Mouse (Mus musculus) forebrain, embryonic 10.5 days (tissue): Measurements from ENCODE around the gene Prpf6. TPM values are rescaled to one million over a fixed set of nuclear protein-coding genes. Genes with fewer than 3 reads are reported as not detected.

Source experiments
- DNase-seq: peaks from one replicate; pipeline ENCODE4 v3.0.0-alpha.2; 2017; ENCODE audit warnings: low spot score; ENCODE audit errors: extremely low spot score
- H3K27ac ChIP-seq: fragments of 300-500 bp; sonication (generic); 2 replicates; pipeline ENCODE4 v1.5.1; 2016; ENCODE audit warnings: mild to moderate bottlenecking
- H3K27me3 ChIP-seq: fragments of 300-500 bp; sonication (generic); 2 replicates; pipeline ENCODE4 v1.6.1; 2016; ENCODE audit warnings: mild to moderate bottlenecking; ENCODE audit not compliant: poor library complexity, severe bottlenecking
- H3K36me3 ChIP-seq: fragments of 300-500 bp; sonication (generic); replicated peaks from 2 replicates; pipeline ENCODE4 v1.6.1; 2016; ENCODE audit warnings: mild to moderate bottlenecking, moderate library complexity
- H3K4me1 ChIP-seq: fragments of 300-500 bp; sonication (generic); 2 replicates; pipeline ENCODE4 v1.6.1; 2016
- H3K4me3 ChIP-seq: fragments of 300-500 bp; sonication (generic); 2 replicates; pipeline ENCODE4 v1.5.1; 2016; ENCODE audit warnings: mild to moderate bottlenecking, moderate library complexity
- H3K9me3 ChIP-seq: fragments of 300-500 bp; sonication (generic); 2 replicates; pipeline ENCODE4 v1.6.1; 2016; ENCODE audit warnings: mild to moderate bottlenecking, moderate library complexity
- WGBS: fragments of 180-500 bp; shearing (Covaris S2); methylation state at CpG from one replicate; pipeline ENCODE4 v1.1.7; 2016; 5-methylcytosine and 5-hydroxymethylcytosine counted together
- microRNA-seq: library from miRNA; unstranded; fragments of <30 nt; microRNA quantifications from one replicate; pipeline ENCODE4, GENCODE M21; 2017
- polyA plus RNA-seq: library from polyadenylated mRNA; unstranded; fragments of >200 nt; fragmentation: Nextera tagmentation; extraction: Ambion mirVana; gene quantifications from 2 replicates; pipeline ENCODE4 v1.2.1, GENCODE M21; 2016

Gene Prpf6
- polyA plus RNA-seq, 1 experiment from 2014 or later = 78.5 TPM

- Histone ChIP-seq H3K27me3 (peaks cover 11% of the 10 kb centered on the region), H3K9me3 (no peaks in the 10 kb centered on the region), H3K4me1 (peaks cover 37% of the 10 kb centered on the region), H3K27ac (no peak overlapping the region), H3K4me3 (no peak overlapping the region), H3K36me3 (peaks cover 54% of the 10 kb centered on the region)
- 89% methylated on average over 6 of the region's 6 CpGs for WGBS
- peak; percentile 10 for DNase-seq
Measured at GRCm38 (mm10) chr2:181691083-181691482, 99.4 kb downstream of the Prpf6 start.

- H3K27ac ChIP-seq = no peak overlapping the region
- peaks cover 16% of the 10 kb centered on the region for H3K27me3 ChIP-seq
- WGBS = 91% methylated on average over 4 of the region's 4 CpGs
- H3K4me3 ChIP-seq = no peak overlapping the region
- DNase-seq = no peak
- peaks cover 49% of the 10 kb centered on the region for H3K36me3 ChIP-seq
- H3K4me1 ChIP-seq = peaks cover 37% of the 10 kb centered on the region
- no peaks in the 10 kb centered on the region for H3K9me3 ChIP-seq
Measured at GRCm38 (mm10) chr2:181691571-181691970, 99.9 kb downstream of the Prpf6 start.

GRCm38 (mm10) chr2:181692304-181692703 lies 100.6 kb downstream of the Prpf6 start:
- Histone ChIP-seq H3K4me1 (peaks cover 37% of the 10 kb centered on the region), H3K27me3 (peaks cover 23% of the 10 kb centered on the region), H3K27ac (no peak overlapping the region), H3K9me3 (no peaks in the 10 kb centered on the region), H3K4me3 (peak overlapping the region; percentile 80), H3K36me3 (peaks cover 42% of the 10 kb centered on the region)
- 85% methylated on average over 3 of the region's 3 CpGs for WGBS
- DNase-seq = no peak

GRCm38 (mm10) chr2:181693339-181694280 lies 101.9 kb downstream of the Prpf6 start, which contains the start of gene Rgs19:
TSS of gene Rgs19 (minus strand) at chr2:181693977.
- H3K9me3 ChIP-seq = no peaks in the 10 kb centered on the region
- DNase-seq = peak; percentile 78
- peak within 1 kb of the TSS; percentile 95 for H3K27ac ChIP-seq
- WGBS = under 1% methylated on average over 68 of the region's 75 CpGs
- H3K4me3 ChIP-seq = peak within 1 kb of the TSS; percentile 80
- peaks cover 42% of the 10 kb centered on the region for H3K4me1 ChIP-seq
- H3K36me3 ChIP-seq = peaks cover 29% of the 10 kb centered on the region
- H3K27me3 ChIP-seq = peaks cover 25% of the 10 kb centered on the region

GRCm38 (mm10) chr2:181694581-181694980 lies 102.9 kb downstream of the Prpf6 start:
- DNase-seq = no peak
- H3K27me3 ChIP-seq = peaks cover 25% of the 10 kb centered on the region
- WGBS = 89% methylated on average over 3 of the region's 3 CpGs
- H3K9me3 ChIP-seq = no peaks in the 10 kb centered on the region
- H3K4me1 ChIP-seq = peaks cover 42% of the 10 kb centered on the region
- peaks cover 19% of the 10 kb centered on the region for H3K36me3 ChIP-seq
- peak overlapping the region; percentile 80 for H3K4me3 ChIP-seq
- H3K27ac ChIP-seq = no peak overlapping the region

GRCm38 (mm10) chr2:181695776-181696175 lies 104.1 kb downstream of the Prpf6 start:
- Histone ChIP-seq H3K27me3 (peaks cover 25% of the 10 kb centered on the region), H3K36me3 (peaks cover 11% of the 10 kb centered on the region; the same call in 1 of the 2 replicates), H3K27ac (no peak overlapping the region), H3K4me1 (peaks cover 41% of the 10 kb centered on the region), H3K9me3 (no peaks in the 10 kb centered on the region), H3K4me3 (no peak overlapping the region)
- WGBS = 82% methylated on average over 1 of the region's 1 CpGs
- no peak for DNase-seq

GRCm38 (mm10) chr2:181696801-181697420 lies 105.2 kb downstream of the Prpf6 start:
- H3K36me3 ChIP-seq = 0 out of 2 replicates have a peak, but pooled peaks cover 1% of the 10 kb centered on the region
- no peak overlapping the region for H3K4me3 ChIP-seq
- peaks cover 32% of the 10 kb centered on the region for H3K4me1 ChIP-seq
- 78% methylated on average over 33 of the region's 33 CpGs for WGBS
- no peak overlapping the region for H3K27ac ChIP-seq
- peaks cover 25% of the 10 kb centered on the region for H3K27me3 ChIP-seq
- H3K9me3 ChIP-seq = no peaks in the 10 kb centered on the region
- peak; percentile 13 for DNase-seq

GRCm38 (mm10) chr2:181698241-181698640 lies 106.6 kb downstream of the Prpf6 start, which contains the start of gene Lkaaear1:
TSS of gene Lkaaear1 (minus strand) at chr2:181698442.
- H3K4me3 ChIP-seq = no peak within 1 kb of the TSS

More at GRCm38 (mm10) chr2:181698241-181698640, 106.6 kb downstream of the Prpf6 start, which contains the start of gene Lkaaear1:
- peaks cover 18% of the 10 kb centered on the region for H3K4me1 ChIP-seq
- H3K27me3 ChIP-seq = peaks cover 25% of the 10 kb centered on the region
- H3K9me3 ChIP-seq = no peaks in the 10 kb centered on the region
- peak; percentile 15 for DNase-seq
- no peaks in the 10 kb centered on the region for H3K36me3 ChIP-seq
- no peak within 1 kb of the TSS for H3K27ac ChIP-seq
- 55% methylated on average over 5 of the region's 5 CpGs for WGBS

Small RNAs within 50 kb of the gene (microRNA-seq; reads per million reads assigned to microRNA genes)
- gene Mir7006 = not detected

Other genes with a start within 250 kb of the Prpf6 start
- 43.7 and 47.4 TPM in 2 replicates for gene Zgpat, start 226.9 kb upstream of the Prpf6 start, polyA plus RNA-seq
- 80.0 and 84.5 TPM in 2 replicates for gene Arfrp1, start 226.5 kb upstream of the Prpf6 start, polyA plus RNA-seq
- gene Lime1, start 211.8 kb upstream of the Prpf6 start, polyA plus RNA-seq = 29.8 TPM in 2 replicates
- gene Zbtb46, start 132.4 kb upstream of the Prpf6 start, polyA plus RNA-seq = 17.5 and 18.3 TPM in 2 replicates
- gene Abhd16b, start 98.7 kb upstream of the Prpf6 start, polyA plus RNA-seq = 0.25 TPM in 1 of 2 replicates, not detected in the other
- gene Tpd52l2, start 94.7 kb upstream of the Prpf6 start, polyA plus RNA-seq = 151 and 158 TPM in 2 replicates
- gene Dnajc5, start 71.4 kb upstream of the Prpf6 start, polyA plus RNA-seq = 92.3 and 92.4 TPM in 2 replicates
- 40.7 and 41.3 TPM in 2 replicates for gene Uckl1, start 7.0 kb upstream of the Prpf6 start, polyA plus RNA-seq
- 42.2 and 44.0 TPM in 2 replicates for gene Zfp512b, start 935 bp downstream of the Prpf6 start, polyA plus RNA-seq
- gene Samd10, start 7.3 kb downstream of the Prpf6 start, polyA plus RNA-seq = 31.0 and 31.6 TPM in 2 replicates
- gene Gm29797, start 65.2 kb downstream of the Prpf6 start, polyA plus RNA-seq = 0.21 and 0.26 TPM in 2 replicates
- 19.7 and 21.2 TPM in 2 replicates for gene Sox18, start 79.8 kb downstream of the Prpf6 start, polyA plus RNA-seq
- 17.0 and 18.7 TPM in 2 replicates for gene Tcea2, start 88.4 kb downstream of the Prpf6 start, polyA plus RNA-seq
- gene Rgs19, start 102.1 kb downstream of the Prpf6 start, polyA plus RNA-seq = 75.0 and 81.6 TPM in 2 replicates
- gene Lkaaear1, start 106.6 kb downstream of the Prpf6 start, polyA plus RNA-seq = not detected in 2 replicates
- gene Oprl1, start 123.1 kb downstream of the Prpf6 start, polyA plus RNA-seq = 4.5 and 5.2 TPM in 2 replicates
- gene Myt1, start 171.5 kb downstream of the Prpf6 start, polyA plus RNA-seq = 9.5 and 11.5 TPM in 2 replicates
- gene Pcmtd2, start 246.0 kb downstream of the Prpf6 start, polyA plus RNA-seq = 21.6 and 22.1 TPM in 2 replicates